Mouse (Mus musculus): ENCODE measurements around the gene Pgs1. TPM values are rescaled to one million over a fixed set of nuclear protein-coding genes. Genes with fewer than 3 reads are reported as not detected.
A peak's percentile ranks its signal among the peaks of the same experiment; 100 is the strongest.

The Pgs1 gene
- polyA plus RNA-seq, 1 experiment from 2014 or later, result 40.8 TPM

- 0 out of 2 replicates have a peak, but pooled peaks have one; percentile 11 for TF ChIP-seq CTCF (IDR thresholded peaks at IDR 0.05; ENCODE audit: low read depth)
- Histone ChIP-seq H3K36me3 (ENCODE audit: insufficient read depth) (peaks cover 13% of the 10 kb centered on the region), H3K4me3 (ENCODE audit: low read depth, low read length) (peak overlapping the region; percentile 33), H3K9ac (peak overlapping the region; percentile 48), H3K4me2 (peak overlapping the region; percentile 79), H3K27me3 (ENCODE audit: insufficient read depth, low read length) (0 out of 2 replicates have a peak, but pooled peaks cover 12% of the 10 kb centered on the region), H3K4me1 (ENCODE audit: insufficient read depth) (peaks cover 54% of the 10 kb centered on the region; the same call in 1 of the 2 replicates), H3K27ac (ENCODE audit: low read depth) (peak overlapping the region; percentile 98), H3K9me3 (ENCODE audit: low read depth, low read length) (no peaks in the 10 kb centered on the region)
- DNase-seq, result peak; percentile 100
- ATAC-seq (ENCODE audit: insufficient read depth), result peak; percentile 83
- under 1% methylated on average over 40 of the region's 40 CpGs for WGBS
Measured at GRCm38 (mm10) chr11:117963091-117963793, 22.9 kb upstream of the Pgs1 start.

GRCm38 (mm10) chr11:117963872-117964271, 22.2 kb upstream of the Pgs1 start:
- 2% methylated on average over 9 of the region's 9 CpGs for WGBS
- Histone ChIP-seq H3K27me3 (ENCODE audit: insufficient read depth, low read length) (0 out of 2 replicates have a peak, but pooled peaks cover 12% of the 10 kb centered on the region), H3K4me3 (ENCODE audit: low read depth, low read length) (peak overlapping the region; percentile 33), H3K4me2 (peak overlapping the region; percentile 79), H3K9ac (peak overlapping the region; percentile 48), H3K36me3 (ENCODE audit: insufficient read depth) (peaks cover 13% of the 10 kb centered on the region), H3K9me3 (ENCODE audit: low read depth, low read length) (no peaks in the 10 kb centered on the region), H3K4me1 (ENCODE audit: insufficient read depth) (peaks cover 52% of the 10 kb centered on the region; the same call in 1 of the 2 replicates), H3K27ac (ENCODE audit: low read depth) (peak overlapping the region; percentile 98)
- no peak for TF ChIP-seq CTCF (IDR thresholded peaks at IDR 0.05; ENCODE audit: low read depth)
- ATAC-seq (ENCODE audit: insufficient read depth) (no peak), DNase-seq (peak; percentile 59)

GRCm38 (mm10) chr11:117964294-117964693, 21.8 kb upstream of the Pgs1 start:
- WGBS, result 9% methylated on average over 1 of the region's 1 CpGs
- ATAC-seq (ENCODE audit: insufficient read depth) (no peak), DNase-seq (no peak)
- peaks cover 52% of the 10 kb centered on the region; the same call in 1 of the 2 replicates for H3K4me1 ChIP-seq (ENCODE audit: insufficient read depth)
- no peak overlapping the region; the same call in 1 of the 2 replicates for H3K4me3 ChIP-seq (ENCODE audit: low read depth, low read length)
- no peak overlapping the region for H3K9ac ChIP-seq
- peak overlapping the region; percentile 79 for H3K4me2 ChIP-seq
- no peaks in the 10 kb centered on the region for H3K9me3 ChIP-seq (ENCODE audit: low read depth, low read length)
- 0 out of 2 replicates have a peak, but pooled peaks cover 12% of the 10 kb centered on the region for H3K27me3 ChIP-seq (ENCODE audit: insufficient read depth, low read length)
- TF ChIP-seq CTCF (IDR thresholded peaks at IDR 0.05; ENCODE audit: low read depth), result peak; percentile 9; the same call in 1 of the 2 replicates
- peaks cover 13% of the 10 kb centered on the region for H3K36me3 ChIP-seq (ENCODE audit: insufficient read depth)
- peak overlapping the region; percentile 98 for H3K27ac ChIP-seq (ENCODE audit: low read depth)

GRCm38 (mm10) chr11:117965052-117965451, 21.0 kb upstream of the Pgs1 start:
- Histone ChIP-seq H3K27ac (ENCODE audit: low read depth) (no peak overlapping the region), H3K27me3 (ENCODE audit: insufficient read depth, low read length) (0 out of 2 replicates have a peak, but pooled peaks cover 12% of the 10 kb centered on the region), H3K9me3 (ENCODE audit: low read depth, low read length) (no peaks in the 10 kb centered on the region), H3K4me1 (ENCODE audit: insufficient read depth) (peaks cover 48% of the 10 kb centered on the region; the same call in 1 of the 2 replicates), H3K4me3 (ENCODE audit: low read depth, low read length) (no peak overlapping the region), H3K9ac (no peak overlapping the region), H3K4me2 (peak overlapping the region; percentile 19; the same call in 1 of the 2 replicates), H3K36me3 (ENCODE audit: insufficient read depth) (peaks cover 13% of the 10 kb centered on the region)
- TF ChIP-seq CTCF (IDR thresholded peaks at IDR 0.05; ENCODE audit: low read depth), result no peak
- WGBS, result 37% methylated on average over 7 of the region's 7 CpGs
- DNase-seq (no peak), ATAC-seq (ENCODE audit: insufficient read depth) (no peak)

- 0 out of 2 replicates have a peak, but pooled peaks cover 12% of the 10 kb centered on the region for H3K27me3 ChIP-seq (ENCODE audit: insufficient read depth, low read length)
- no peak for TF ChIP-seq CTCF (IDR thresholded peaks at IDR 0.05; ENCODE audit: low read depth)
- WGBS, result 38% methylated on average over 9 of the region's 9 CpGs
- H3K4me1 ChIP-seq (ENCODE audit: insufficient read depth), result peaks cover 48% of the 10 kb centered on the region; the same call in 1 of the 2 replicates
- peak overlapping the region; percentile 99 for H3K4me2 ChIP-seq
- DNase-seq, result no peak
- no peak for ATAC-seq (ENCODE audit: insufficient read depth)
- H3K9me3 ChIP-seq (ENCODE audit: low read depth, low read length), result no peaks in the 10 kb centered on the region
- H3K36me3 ChIP-seq (ENCODE audit: insufficient read depth), result peaks cover 13% of the 10 kb centered on the region
- no peak overlapping the region for H3K9ac ChIP-seq
- H3K4me3 ChIP-seq (ENCODE audit: low read depth, low read length), result no peak overlapping the region
- no peak overlapping the region for H3K27ac ChIP-seq (ENCODE audit: low read depth)
Measured at GRCm38 (mm10) chr11:117965561-117965981, 20.5 kb upstream of the Pgs1 start.

GRCm38 (mm10) chr11:117966506-117967100, 19.5 kb upstream of the Pgs1 start:
- no peaks in the 10 kb centered on the region for H3K9me3 ChIP-seq (ENCODE audit: low read depth, low read length)

More at GRCm38 (mm10) chr11:117966506-117967100, 19.5 kb upstream of the Pgs1 start:
- DNase-seq, result no peak
- Histone ChIP-seq H3K4me1 (ENCODE audit: insufficient read depth) (peaks cover 45% of the 10 kb centered on the region; the same call in 1 of the 2 replicates), H3K27ac (ENCODE audit: low read depth) (no peak overlapping the region), H3K9ac (0 out of 2 replicates have a peak overlapping the region, but pooled peaks have one; percentile 14), H3K36me3 (ENCODE audit: insufficient read depth) (peaks cover 13% of the 10 kb centered on the region), H3K27me3 (ENCODE audit: insufficient read depth, low read length) (0 out of 2 replicates have a peak, but pooled peaks cover 12% of the 10 kb centered on the region), H3K4me2 (peak overlapping the region; percentile 99), H3K4me3 (ENCODE audit: low read depth, low read length) (peak overlapping the region; percentile 73)
- TF ChIP-seq CTCF (IDR thresholded peaks at IDR 0.05; ENCODE audit: low read depth), result no peak
- ATAC-seq (ENCODE audit: insufficient read depth), result no peak
- WGBS, result 54% methylated on average over 7 of the region's 7 CpGs
